8 mouse cellular contexts compared by ENCODE assay signal in genomic region chr9:44131276-44131590, GRCm38 (mm10). TPM values are rescaled to one million over a fixed set of nuclear protein-coding genes. Genes with fewer than 3 reads are reported as not detected.
DNase-seq lines count a peak whose midpoint lies in the region; ATAC-seq lines count a peak whose summit lies in the region.

No protein-coding gene starts in this region.

- H3K9me3 ChIP-seq in forebrain, embryonic 12.5 days = no peaks in the 10 kb centered on the region
- no peaks in the 10 kb centered on the region for H3K9me3 ChIP-seq in forebrain, embryonic 14.5 days (replicated peaks; ENCODE audit: control insufficient read depth, low read length)
- no peaks in the 10 kb centered on the region for H3K9me3 ChIP-seq in embryonic facial prominence, embryonic 14.5 days (ENCODE audit: control insufficient read depth, low read length)

- H3K27me3 ChIP-seq in forebrain, embryonic 12.5 days = peaks cover 67% of the 10 kb centered on the region
- H3K27me3 ChIP-seq in forebrain, embryonic 14.5 days (replicated peaks; ENCODE audit: control insufficient read depth, insufficient read depth, low read length) = peaks cover 14% of the 10 kb centered on the region; the same call in 1 of the 2 replicates
- H3K27me3 ChIP-seq in embryonic facial prominence, embryonic 14.5 days (replicated peaks; ENCODE audit: control insufficient read depth, insufficient read depth, low read length) = peaks cover 8% of the 10 kb centered on the region; the same call in 1 of the 2 replicates

- H3K36me3 ChIP-seq in forebrain, embryonic 12.5 days (replicated peaks) = no peaks in the 10 kb centered on the region
- H3K36me3 ChIP-seq in forebrain, embryonic 14.5 days (ENCODE audit: control insufficient read depth, insufficient read depth, low read length) = no peaks in the 10 kb centered on the region
- H3K36me3 ChIP-seq in embryonic facial prominence, embryonic 14.5 days (ENCODE audit: control insufficient read depth, insufficient read depth, low read length) = no peaks in the 10 kb centered on the region

- no peak overlapping the region for H3K27ac ChIP-seq in forebrain, embryonic 12.5 days
- H3K27ac ChIP-seq in forebrain, embryonic 14.5 days (ENCODE audit: low read depth, low read length) = no peak overlapping the region
- peak overlapping the region; percentile 24; the same call in 1 of the 2 replicates for H3K27ac ChIP-seq in embryonic facial prominence, embryonic 14.5 days (replicated peaks; ENCODE audit: low read depth, low read length)

- H3K4me1 ChIP-seq in forebrain, embryonic 12.5 days = peaks cover 59% of the 10 kb centered on the region
- H3K4me1 ChIP-seq in forebrain, embryonic 14.5 days (ENCODE audit: control insufficient read depth, insufficient read depth, low read length) = peaks cover 36% of the 10 kb centered on the region
- peaks cover 32% of the 10 kb centered on the region; the same call in 1 of the 2 replicates for H3K4me1 ChIP-seq in embryonic facial prominence, embryonic 14.5 days (ENCODE audit: control insufficient read depth, insufficient read depth, low read length)

- H3K9ac ChIP-seq in forebrain, embryonic 12.5 days = no peak overlapping the region
- H3K9ac ChIP-seq in forebrain, embryonic 14.5 days (ENCODE audit: low read length) = no peak overlapping the region
- no peak overlapping the region for H3K9ac ChIP-seq in embryonic facial prominence, embryonic 14.5 days (ENCODE audit: low read depth, low read length)

- ATAC-seq in forebrain, embryonic 12.5 days (ENCODE audit: low FRiP score) = 0 out of 2 replicates have a peak, but pooled peaks have one; percentile 2
- ATAC-seq in forebrain, embryonic 14.5 days = no peak
- ATAC-seq in embryonic facial prominence, embryonic 14.5 days (ENCODE audit: low read depth) = no peak

- no peak for DNase-seq in forebrain, embryonic 14.5 days (ENCODE audit: low spot score)
- peak; percentile 52 for DNase-seq in kidney, postnatal 10 days
- no peak for DNase-seq in kidney, postnatal 25 days
- no peak for DNase-seq in embryonic facial prominence, embryonic 14.5 days (ENCODE audit: low spot score)
- peak; percentile 29 for DNase-seq in neural tube, embryonic 10.5 days (ENCODE audit: extremely low spot score, low spot score)
- DNase-seq in cerebellum, postnatal 14 days = no peak
- DNase-seq in B cell, adult 2 months = no peak

- 36% methylated on average over 7 of the region's 7 CpGs for WGBS in forebrain, embryonic 12.5 days
- 37% methylated on average over 7 of the region's 7 CpGs for WGBS in forebrain, embryonic 14.5 days
- WGBS in embryonic facial prominence, embryonic 14.5 days = 38% methylated on average over 7 of the region's 7 CpGs

- H3K4me2 ChIP-seq in forebrain, embryonic 12.5 days = no peak overlapping the region
- H3K4me2 ChIP-seq in forebrain, embryonic 14.5 days (ENCODE audit: low read length) = no peak overlapping the region
- peak overlapping the region; percentile 71; the same call in 1 of the 2 replicates for H3K4me2 ChIP-seq in embryonic facial prominence, embryonic 14.5 days (ENCODE audit: low read depth, low read length)

- no peak overlapping the region for H3K4me3 ChIP-seq in forebrain, embryonic 12.5 days (replicated peaks)
- no peak overlapping the region for H3K4me3 ChIP-seq in forebrain, embryonic 14.5 days (ENCODE audit: low read depth, low read length)
- no peak overlapping the region for H3K4me3 ChIP-seq in embryonic facial prominence, embryonic 14.5 days (ENCODE audit: low read depth, low read length)

RNA-seq across cellular contexts. Expression of gene Mcam, which starts 3.0 kb away (rescaled TPM):
- polyA plus RNA-seq in forebrain, embryonic 12.5 days (2016; fragmentation: Nextera tagmentation; extraction: Ambion mirVana) = 13.4 and 14.2 TPM in 2 replicates
- 13.2 and 14.1 TPM in 2 replicates for polyA plus RNA-seq in forebrain, embryonic 14.5 days (2014; fragmentation: Nextera tagmentation; extraction: Ambion mirVana)
- polyA plus RNA-seq in embryonic facial prominence, embryonic 14.5 days (2014; fragmentation: Nextera tagmentation; extraction: Ambion mirVana) = 47.0 and 47.5 TPM in 2 replicates

RNA-seq across cellular contexts. Expression of gene Rnf26, which starts 17.9 kb away (rescaled TPM):
- polyA plus RNA-seq in forebrain, embryonic 12.5 days (2016; fragmentation: Nextera tagmentation; extraction: Ambion mirVana) = 69.6 and 69.9 TPM in 2 replicates
- polyA plus RNA-seq in forebrain, embryonic 14.5 days (2014; fragmentation: Nextera tagmentation; extraction: Ambion mirVana) = 31.3 and 35.1 TPM in 2 replicates
- 61.4 and 73.4 TPM in 2 replicates for polyA plus RNA-seq in embryonic facial prominence, embryonic 14.5 days (2014; fragmentation: Nextera tagmentation; extraction: Ambion mirVana)

RNA-seq across cellular contexts. Expression of gene Gm49380, which starts 17.9 kb away (rescaled TPM):
- polyA plus RNA-seq in forebrain, embryonic 12.5 days (2016; fragmentation: Nextera tagmentation; extraction: Ambion mirVana) = 0.14 and 0.36 TPM in 2 replicates
- polyA plus RNA-seq in forebrain, embryonic 14.5 days (2014; fragmentation: Nextera tagmentation; extraction: Ambion mirVana) = 0.11 and 0.16 TPM in 2 replicates
- polyA plus RNA-seq in embryonic facial prominence, embryonic 14.5 days (2014; fragmentation: Nextera tagmentation; extraction: Ambion mirVana) = 0.22 and 0.35 TPM in 2 replicates

RNA-seq across cellular contexts. Expression of gene C1qtnf5, which starts 24.2 kb away (rescaled TPM):
- polyA plus RNA-seq in forebrain, embryonic 12.5 days (2016; fragmentation: Nextera tagmentation; extraction: Ambion mirVana) = 0.58 and 0.73 TPM in 2 replicates
- polyA plus RNA-seq in forebrain, embryonic 14.5 days (2014; fragmentation: Nextera tagmentation; extraction: Ambion mirVana) = 2.6 and 3.2 TPM in 2 replicates
- 4.8 and 5.2 TPM in 2 replicates for polyA plus RNA-seq in embryonic facial prominence, embryonic 14.5 days (2014; fragmentation: Nextera tagmentation; extraction: Ambion mirVana)

RNA-seq across cellular contexts. Expression of gene Mfrp, which starts 29.7 kb away (rescaled TPM):
- 0.27 and 0.33 TPM in 2 replicates for polyA plus RNA-seq in forebrain, embryonic 12.5 days (2016; fragmentation: Nextera tagmentation; extraction: Ambion mirVana)
- 0.31 TPM in 1 of 2 replicates, not detected in the other for polyA plus RNA-seq in forebrain, embryonic 14.5 days (2014; fragmentation: Nextera tagmentation; extraction: Ambion mirVana)
- polyA plus RNA-seq in embryonic facial prominence, embryonic 14.5 days (2014; fragmentation: Nextera tagmentation; extraction: Ambion mirVana) = not detected in 2 replicates

Comparison
In these comparisons a context has a peak if more than half of its experiments do, and no peak if none do; other contexts are left out.
1. DNase-seq: peak in kidney, postnatal 10 days (single experiment) and neural tube, embryonic 10.5 days (single experiment); none in forebrain, embryonic 14.5 days (single experiment), kidney, postnatal 25 days (0 of 2), embryonic facial prominence, embryonic 14.5 days (single experiment), cerebellum, postnatal 14 days (0 of 2) and B cell, adult 2 months (0 of 2).